Comparison of ENCODE assay signal across 8 mouse cellular contexts in the genomic region with DNA sequence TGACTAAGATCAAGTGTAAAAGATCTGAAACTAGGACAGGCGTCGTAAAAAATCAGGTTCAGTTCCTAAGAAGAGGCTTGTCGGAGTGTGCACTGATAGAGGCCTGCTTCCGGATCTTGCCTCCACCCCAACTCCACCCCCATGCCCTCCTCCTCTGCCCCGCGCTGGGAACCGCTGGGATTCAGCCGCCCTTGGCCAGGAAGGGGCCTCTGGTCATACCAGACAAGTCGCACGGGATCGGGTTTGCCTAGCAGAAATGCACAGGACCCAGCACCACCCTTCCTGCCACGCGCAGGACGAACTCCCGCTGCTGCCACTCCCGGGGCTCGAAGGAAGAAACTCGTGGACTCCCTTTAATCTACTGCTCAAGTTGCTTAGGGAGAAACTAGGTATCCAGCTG. TPM values are rescaled to one million over a fixed set of nuclear protein-coding genes. Genes with fewer than 3 reads are reported as not detected.
A peak's percentile ranks its signal among the peaks of the same experiment; 100 is the strongest.
DNase-seq lines count a peak whose midpoint lies in the region; ATAC-seq lines count a peak whose summit lies in the region.

No protein-coding gene starts in this region.

- peak overlapping the region; percentile 52 for H3K4me2 ChIP-seq in midbrain, embryonic 16.5 days (ENCODE audit: low read length)

- H3K27ac ChIP-seq in midbrain, embryonic 16.5 days (ENCODE audit: low read length), result no peak overlapping the region

- H3K4me3 ChIP-seq in midbrain, embryonic 16.5 days (ENCODE audit: low read depth, low read length), result peak overlapping the region; percentile 14; the same call in 1 of the 2 replicates

- H3K9ac ChIP-seq in midbrain, embryonic 16.5 days (ENCODE audit: low read depth, low read length), result peak overlapping the region; percentile 48; the same call in 1 of the 2 replicates

- no peaks in the 10 kb centered on the region for H3K27me3 ChIP-seq in midbrain, embryonic 16.5 days (ENCODE audit: control insufficient read depth, insufficient read depth, low read depth, low read length)

- intact Hi-C loops in heart, postnatal 10 days (cut with DNase I), result no loop called here

- WGBS in midbrain, embryonic 16.5 days, result 35% methylated on average over 18 of the region's 18 CpGs

- no peaks in the 10 kb centered on the region for H3K36me3 ChIP-seq in midbrain, embryonic 16.5 days (ENCODE audit: control insufficient read depth, insufficient read depth, low read length)

- H3K4me1 ChIP-seq in midbrain, embryonic 16.5 days (ENCODE audit: control insufficient read depth, insufficient read depth, low read length), result peaks cover 12% of the 10 kb centered on the region

- peak; percentile 23 to 28 for DNase-seq in urinary bladder, adult 18-20 months (ENCODE audit: low spot score in 2 of 2)
- no peak for DNase-seq in urinary bladder, adult 2 months (ENCODE audit: low spot score)
- DNase-seq in heart, postnatal 10 days, result peak; percentile 7 to 23
- peak; percentile 50 to 62 for DNase-seq in kidney, postnatal 4 days
- DNase-seq in spleen, postnatal 36 days (ENCODE audit: low spot score in 2 of 2), result no peak
- DNase-seq in spleen, postnatal 14 days (ENCODE audit: low spot score in 2 of 2), result no peak
- no peak for DNase-seq in layer of hippocampus, adult 18-20 months (ENCODE audit: low spot score in 2 of 2)

- H3K9me3 ChIP-seq in midbrain, embryonic 16.5 days (replicated peaks; ENCODE audit: control insufficient read depth, low read length, poor library complexity, severe bottlenecking), result no peaks in the 10 kb centered on the region

- ATAC-seq in midbrain, embryonic 16.5 days, result no peak

RNA-seq across cellular contexts. Expression of gene L3hypdh, which starts 2.9 kb away (rescaled TPM):
- 18.4 and 21.0 TPM in 2 replicates for polyA plus RNA-seq in urinary bladder, adult 2 months (2012; rRNA removed)
- total RNA-seq in heart, postnatal 10 days (2021), result 10 to 100 TPM; 10.3 to 13.8 TPM
- 8.8 and 10.9 TPM in 2 replicates for polyA plus RNA-seq in midbrain, embryonic 16.5 days (2015; fragmentation: Nextera tagmentation; extraction: Ambion mirVana)
- total RNA-seq in layer of hippocampus, adult 18-20 months (2021), result 1 to 10 TPM; 2.8 to 3.7 TPM

RNA-seq across cellular contexts. Expression of gene Jkamp, which starts 3.0 kb away (rescaled TPM):
- polyA plus RNA-seq in urinary bladder, adult 2 months (2012; rRNA removed), result 41.7 and 46.5 TPM in 2 replicates
- total RNA-seq in heart, postnatal 10 days (2021), result 10 to 100 TPM; 28.2 to 34.6 TPM
- polyA plus RNA-seq in midbrain, embryonic 16.5 days (2015; fragmentation: Nextera tagmentation; extraction: Ambion mirVana), result 117 and 127 TPM in 2 replicates
- 10 to 100 TPM; 49.1 to 50.2 TPM for total RNA-seq in layer of hippocampus, adult 18-20 months (2021)

RNA-seq across cellular contexts. Expression of gene Gpr135, which starts 11.4 kb away (rescaled TPM):
- polyA plus RNA-seq in urinary bladder, adult 2 months (2012; rRNA removed), result 2.7 and 3.4 TPM in 2 replicates
- under 1 TPM; 0.64 to 0.79 TPM for total RNA-seq in heart, postnatal 10 days (2021)
- polyA plus RNA-seq in midbrain, embryonic 16.5 days (2015; fragmentation: Nextera tagmentation; extraction: Ambion mirVana), result 8.3 and 9.1 TPM in 2 replicates
- 10 to 100 TPM; 11.1 to 12.8 TPM for total RNA-seq in layer of hippocampus, adult 18-20 months (2021)

Comparison
In these comparisons a context has a peak if more than half of its experiments do, and no peak if none do; other contexts are left out.
1. DNase-seq: peak in urinary bladder, adult 18-20 months (2 of 2), heart, postnatal 10 days (2 of 2) and kidney, postnatal 4 days (2 of 2); none in urinary bladder, adult 2 months (single experiment), spleen, postnatal 36 days (0 of 2), spleen, postnatal 14 days (0 of 2) and layer of hippocampus, adult 18-20 months (0 of 2).
2. RNA of gene Gpr135, which starts 11.4 kb away (total RNA-seq): 11.1 to 12.8 TPM in layer of hippocampus, adult 18-20 months; 0.64 to 0.79 TPM in heart, postnatal 10 days; every median in the first group is over 4 times any median in the second.